Mouse (Mus musculus): ENCODE measurements around the gene Cd300lg.

DNA sequence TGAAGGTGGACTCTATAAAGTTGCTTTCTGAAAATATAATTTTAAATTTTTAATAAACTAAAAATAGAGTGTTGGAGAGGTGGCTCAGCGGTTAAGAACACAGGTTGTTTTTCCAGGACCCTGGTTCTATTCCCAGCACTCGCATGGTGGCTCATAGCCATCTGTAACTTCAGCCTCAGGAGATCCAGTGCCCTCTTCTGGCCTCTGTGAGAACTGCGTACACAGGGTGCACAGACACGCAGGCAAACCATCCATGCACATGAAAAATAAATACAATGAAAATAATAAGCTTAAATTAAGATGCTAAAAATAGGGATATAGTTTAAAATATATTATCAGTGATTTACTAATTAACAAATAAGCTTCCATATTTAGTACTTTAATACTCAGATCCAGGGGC lies 663 bp upstream of the Cd300lg start:
- TF ChIP-seq CTCF (IDR thresholded peaks at IDR 0.05; ENCODE audit: low read depth, low read length) = no peak
- TF ChIP-seq GATA1 (IDR thresholded peaks at IDR 0.05; ENCODE audit: borderline replicate concordance, low read length) = no peak

All from G1E (cell line).